Mouse (Mus musculus) heart, adult 2 months (tissue): ENCODE measurements at regions not wholly inside any gene's neighbourhood (a gene's known extent, or its start where the extent isn't known, plus 50 kb on each side); places are given as distances from the start of the nearest gene placed in this dataset.

Experiments
- CTCF ChIP-seq: fragments of 200-600 bp; IDR thresholded peaks from 2 replicates; pipeline ENCODE4 v1.8.1; 2022; ENCODE audit warnings: antibody characterized with exemption, mild to moderate bottlenecking, moderate library complexity
- EP300 ChIP-seq: fragments of 200-500 bp; IDR thresholded peaks from 2 replicates; pipeline ENCODE4 v1.6.1; 2011; ENCODE audit warnings: low read depth, low read length, control low read depth; ENCODE audit not compliant: insufficient read depth

DNA sequence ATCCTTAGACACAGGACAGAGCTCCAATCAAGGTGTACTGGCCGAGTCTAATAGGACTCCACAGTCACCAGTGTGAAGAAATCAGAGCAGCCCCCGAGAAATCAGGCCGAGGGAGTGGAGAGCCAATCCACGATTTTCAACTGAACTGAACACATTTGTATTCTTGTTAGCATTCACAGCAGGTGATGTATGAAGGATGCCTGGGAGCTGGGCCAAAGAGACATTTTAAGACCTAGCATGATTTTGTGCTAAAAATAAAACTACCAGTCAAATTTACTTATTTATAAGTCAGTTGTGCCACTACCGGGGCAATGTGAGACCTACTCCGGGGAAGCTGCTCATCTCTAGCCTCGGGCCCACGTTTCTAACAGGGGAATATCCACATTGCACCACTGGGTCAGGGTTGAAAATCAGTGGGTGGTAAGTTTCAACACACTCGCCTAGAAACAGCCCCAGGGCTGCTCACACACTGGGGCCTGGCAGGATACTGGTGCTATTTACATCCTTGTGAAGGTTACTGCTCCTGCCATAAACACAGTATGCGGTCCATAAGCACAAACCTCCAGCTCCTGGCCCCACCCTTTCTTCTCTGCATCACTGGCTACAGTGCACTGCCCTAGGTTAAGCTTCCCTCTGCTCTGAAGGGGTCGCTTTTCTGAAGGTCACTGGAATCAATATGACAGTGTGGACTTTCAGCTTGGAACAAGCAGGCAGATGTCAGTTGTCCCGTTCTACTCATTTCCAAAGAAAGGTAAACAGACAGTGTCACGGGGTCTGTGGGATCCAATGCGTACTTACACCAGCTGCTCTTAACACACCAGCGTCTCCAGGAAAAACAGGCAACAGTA lies 82.0 kb upstream of the Zcchc2 start:
- TF ChIP-seq EP300 (no peak), CTCF (no peak)
